Mouse (Mus musculus): ENCODE measurements around the gene Rpgrip1l. TPM values are rescaled to one million over a fixed set of nuclear protein-coding genes. Genes with fewer than 3 reads are reported as not detected.

Gene Rpgrip1l
- polyA plus RNA-seq (2015; fragmentation: Illumina TruSeq; extraction: RNeasy Lipid Tissue Mini Kit (QIAGEN cat#74804); ENCODE audit: low read depth, low replicate concordance) = 10.5 TPM

GRCm38 (mm10) chr8:91312835-91313832, at the start of gene Rpgrip1l, which contains the start of gene Fto:
TSS of gene Rpgrip1l (minus strand) at chr8:91313262.
TSS of gene Fto (plus strand) at chr8:91313525.

GRCm38 (mm10) chr8:91199876-91200275, 113.2 kb downstream of the Rpgrip1l start, which contains the start of gene Aktip:
TSS of gene Aktip (minus strand) at chr8:91199976.

Other genes starting within 250 kb of the Rpgrip1l start
- gene Rbl2, start 243.2 kb downstream of the Rpgrip1l start, polyA plus RNA-seq (2015; fragmentation: Illumina TruSeq; extraction: RNeasy Lipid Tissue Mini Kit (QIAGEN cat#74804); ENCODE audit: low read depth, low replicate concordance) = 35.6 TPM
- gene Aktip, start 113.3 kb downstream of the Rpgrip1l start, polyA plus RNA-seq (2015; fragmentation: Illumina TruSeq; extraction: RNeasy Lipid Tissue Mini Kit (QIAGEN cat#74804); ENCODE audit: low read depth, low replicate concordance) = 175 TPM
- gene Fto, start 263 bp upstream of the Rpgrip1l start, polyA plus RNA-seq (2015; fragmentation: Illumina TruSeq; extraction: RNeasy Lipid Tissue Mini Kit (QIAGEN cat#74804); ENCODE audit: low read depth, low replicate concordance) = 125 TPM